Mouse (Mus musculus): ENCODE measurements around the gene Gtf2ird1. TPM values are rescaled to one million over a fixed set of nuclear protein-coding genes. Genes with fewer than 3 reads are reported as not detected.
A peak's percentile ranks its signal among the peaks of the same experiment; 100 is the strongest.

The Gtf2ird1 gene
- polyA plus RNA-seq, 1 experiment, result 22.4 TPM

GRCm38 (mm10) chr5:134394624-134395023 is 61.9 kb downstream of the Gtf2ird1 start:
- WGBS, result 39% methylated on average over 10 of the region's 10 CpGs

GRCm38 (mm10) chr5:134393624-134394023 is 62.9 kb downstream of the Gtf2ird1 start:
- Histone ChIP-seq H3K4me1 (ENCODE audit: control insufficient read depth, insufficient read depth, low read length) (no peaks in the 10 kb centered on the region), H3K36me3 (ENCODE audit: control insufficient read depth, insufficient read depth, low read length) (0 out of 2 replicates have a peak, but pooled peaks cover 1% of the 10 kb centered on the region), H3K27ac (ENCODE audit: insufficient read depth, low read depth, low read length) (no peak overlapping the region), H3K27me3 (replicated peaks; ENCODE audit: control insufficient read depth, insufficient read depth, low read length) (no peaks in the 10 kb centered on the region), H3K4me3 (ENCODE audit: insufficient read depth, low read depth, low read length) (no peak overlapping the region)
- DNase-seq, result peak; percentile 43
- TF ChIP-seq POLR2A (IDR thresholded peaks at IDR 0.05; ENCODE audit: low read depth, low read length), result no peak
- no peak for TF ChIP-seq CTCF (conservative IDR thresholded peaks at IDR 0.05; ENCODE audit: insufficient read depth, insufficient read length, low read depth, low read length)
- 72% methylated on average over 6 of the region's 6 CpGs for WGBS

More at GRCm38 (mm10) chr5:134394624-134395023, 61.9 kb downstream of the Gtf2ird1 start:
- no peak overlapping the region for H3K4me3 ChIP-seq (ENCODE audit: insufficient read depth, low read depth, low read length)
- DNase-seq, result peak; percentile 53
- TF ChIP-seq POLR2A (IDR thresholded peaks at IDR 0.05; ENCODE audit: low read depth, low read length) (no peak), CTCF (conservative IDR thresholded peaks at IDR 0.05; ENCODE audit: insufficient read depth, insufficient read length, low read depth, low read length) (no peak)
- H3K36me3 ChIP-seq (ENCODE audit: control insufficient read depth, insufficient read depth, low read length), result 0 out of 2 replicates have a peak, but pooled peaks cover 1% of the 10 kb centered on the region
- H3K4me1 ChIP-seq (ENCODE audit: control insufficient read depth, insufficient read depth, low read length), result no peaks in the 10 kb centered on the region
- H3K27me3 ChIP-seq (replicated peaks; ENCODE audit: control insufficient read depth, insufficient read depth, low read length), result no peaks in the 10 kb centered on the region
- no peak overlapping the region for H3K27ac ChIP-seq (ENCODE audit: insufficient read depth, low read depth, low read length)

- H3K4me3 ChIP-seq (ENCODE audit: insufficient read depth, low read depth, low read length), result no peak overlapping the region
- no peaks in the 10 kb centered on the region; the same call in 1 of the 2 replicates for H3K36me3 ChIP-seq (ENCODE audit: control insufficient read depth, insufficient read depth, low read length)
- no peak overlapping the region for H3K27ac ChIP-seq (ENCODE audit: insufficient read depth, low read depth, low read length)
- peak; percentile 74 for TF ChIP-seq CTCF (conservative IDR thresholded peaks at IDR 0.05; ENCODE audit: insufficient read depth, insufficient read length, low read depth, low read length)
- no peak for TF ChIP-seq POLR2A (IDR thresholded peaks at IDR 0.05; ENCODE audit: low read depth, low read length)
- H3K4me1 ChIP-seq (ENCODE audit: control insufficient read depth, insufficient read depth, low read length), result no peaks in the 10 kb centered on the region
- no peaks in the 10 kb centered on the region for H3K27me3 ChIP-seq (replicated peaks; ENCODE audit: control insufficient read depth, insufficient read depth, low read length)
- peak; percentile 79 for DNase-seq
- WGBS, result 56% methylated on average over 2 of the region's 2 CpGs
Observed at GRCm38 (mm10) chr5:134385106-134385505, 71.4 kb downstream of the Gtf2ird1 start.

GRCm38 (mm10) chr5:134375256-134375655 is 81.3 kb downstream of the Gtf2ird1 start:
- Histone ChIP-seq H3K36me3 (ENCODE audit: control insufficient read depth, insufficient read depth, low read length) (no peaks in the 10 kb centered on the region), H3K27me3 (replicated peaks; ENCODE audit: control insufficient read depth, insufficient read depth, low read length) (no peaks in the 10 kb centered on the region), H3K4me1 (ENCODE audit: control insufficient read depth, insufficient read depth, low read length) (no peaks in the 10 kb centered on the region), H3K4me3 (ENCODE audit: insufficient read depth, low read depth, low read length) (no peak overlapping the region), H3K27ac (ENCODE audit: insufficient read depth, low read depth, low read length) (no peak overlapping the region)
- WGBS, result 97% methylated on average over 1 of the region's 1 CpGs
- no peak for TF ChIP-seq CTCF (conservative IDR thresholded peaks at IDR 0.05; ENCODE audit: insufficient read depth, insufficient read length, low read depth, low read length)
- TF ChIP-seq POLR2A (IDR thresholded peaks at IDR 0.05; ENCODE audit: low read depth, low read length), result no peak
- DNase-seq, result no peak

- peak overlapping the region; percentile 93 for H3K27ac ChIP-seq (ENCODE audit: insufficient read depth, low read depth, low read length)
- H3K4me3 ChIP-seq (ENCODE audit: insufficient read depth, low read depth, low read length), result no peak overlapping the region
- H3K36me3 ChIP-seq (ENCODE audit: control insufficient read depth, insufficient read depth, low read length), result no peaks in the 10 kb centered on the region
- H3K27me3 ChIP-seq (replicated peaks; ENCODE audit: control insufficient read depth, insufficient read depth, low read length), result no peaks in the 10 kb centered on the region
- DNase-seq, result peak; percentile 81
- TF ChIP-seq CTCF (conservative IDR thresholded peaks at IDR 0.05; ENCODE audit: insufficient read depth, insufficient read length, low read depth, low read length) (no peak), POLR2A (IDR thresholded peaks at IDR 0.05; ENCODE audit: low read depth, low read length) (no peak)
- H3K4me1 ChIP-seq (ENCODE audit: control insufficient read depth, insufficient read depth, low read length), result no peaks in the 10 kb centered on the region
Observed at GRCm38 (mm10) chr5:134374546-134374945, 82.0 kb downstream of the Gtf2ird1 start.

- no peaks in the 10 kb centered on the region for H3K4me1 ChIP-seq (ENCODE audit: control insufficient read depth, insufficient read depth, low read length)
- DNase-seq, result peak; percentile 81
- H3K27me3 ChIP-seq (replicated peaks; ENCODE audit: control insufficient read depth, insufficient read depth, low read length), result no peaks in the 10 kb centered on the region
- TF ChIP-seq POLR2A (IDR thresholded peaks at IDR 0.05; ENCODE audit: low read depth, low read length), result no peak
- TF ChIP-seq CTCF (conservative IDR thresholded peaks at IDR 0.05; ENCODE audit: insufficient read depth, insufficient read length, low read depth, low read length), result peak; percentile 81
- no peak overlapping the region for H3K4me3 ChIP-seq (ENCODE audit: insufficient read depth, low read depth, low read length)
- H3K27ac ChIP-seq (ENCODE audit: insufficient read depth, low read depth, low read length), result peak overlapping the region; percentile 93
- 61% methylated on average over 9 of the region's 9 CpGs for WGBS
- H3K36me3 ChIP-seq (ENCODE audit: control insufficient read depth, insufficient read depth, low read length), result no peaks in the 10 kb centered on the region
Observed at GRCm38 (mm10) chr5:134373912-134374488, 82.5 kb downstream of the Gtf2ird1 start.

- 97% methylated on average over 6 of the region's 6 CpGs for WGBS
Observed at GRCm38 (mm10) chr5:134372926-134373658, 83.4 kb downstream of the Gtf2ird1 start.

More at GRCm38 (mm10) chr5:134372926-134373658, 83.4 kb downstream of the Gtf2ird1 start:
- no peaks in the 10 kb centered on the region for H3K36me3 ChIP-seq (ENCODE audit: control insufficient read depth, insufficient read depth, low read length)
- H3K27me3 ChIP-seq (replicated peaks; ENCODE audit: control insufficient read depth, insufficient read depth, low read length), result no peaks in the 10 kb centered on the region
- H3K4me3 ChIP-seq (ENCODE audit: insufficient read depth, low read depth, low read length), result no peak overlapping the region
- H3K27ac ChIP-seq (ENCODE audit: insufficient read depth, low read depth, low read length), result no peak overlapping the region
- TF ChIP-seq CTCF (conservative IDR thresholded peaks at IDR 0.05; ENCODE audit: insufficient read depth, insufficient read length, low read depth, low read length) (peak; percentile 30), POLR2A (IDR thresholded peaks at IDR 0.05; ENCODE audit: low read depth, low read length) (no peak)
- no peak for DNase-seq
- H3K4me1 ChIP-seq (ENCODE audit: control insufficient read depth, insufficient read depth, low read length), result no peaks in the 10 kb centered on the region
